Mouse (Mus musculus) hindbrain, embryonic 14.5 days (tissue): ENCODE data around the gene Plce1. TPM values are rescaled to one million over a fixed set of nuclear protein-coding genes. Genes with fewer than 3 reads are reported as not detected.

Experiments
- ATAC-seq: fragments of 200-750 bp; cut with Nextera tagmentation; 2 replicates; pipeline ENCODE4 v1.8.0; 2017; ENCODE audit warnings: moderate number of reproducible peaks, mild to moderate bottlenecking, moderate TSS enrichment, moderate library complexity; ENCODE audit not compliant: low FRiP score
- DNase-seq: peaks from one replicate; pipeline ENCODE4 v3.0.0-alpha.2; 2015; ENCODE audit warnings: low spot score
- H3K27ac ChIP-seq: fragments of 300-500 bp; sonication (generic); 2 replicates; pipeline ENCODE4 v1.5.1; 2014; ENCODE audit warnings: mild to moderate bottlenecking, moderate library complexity
- H3K27me3 ChIP-seq: fragments of 300-500 bp; sonication (generic); 2 replicates; pipeline ENCODE4 v1.6.1; 2014; ENCODE audit warnings: mild to moderate bottlenecking, low read length, mixed read lengths; ENCODE audit not compliant: control insufficient read depth, insufficient read depth
- H3K36me3 ChIP-seq: fragments of 300-500 bp; sonication (generic); replicated peaks from 2 replicates; pipeline ENCODE4 v1.6.1; 2014; ENCODE audit not compliant: control insufficient read depth, insufficient read depth
- H3K4me1 ChIP-seq: fragments of 300-500 bp; sonication (generic); replicated peaks from 2 replicates; pipeline ENCODE4 v1.6.1; 2014; ENCODE audit warnings: antibody characterized with exemption, low read length, mixed read lengths; ENCODE audit not compliant: control insufficient read depth, insufficient read depth
- H3K4me2 ChIP-seq: fragments of 300-500 bp; sonication (generic); replicated peaks from 2 replicates; pipeline ENCODE4 v1.6.1; 2014; ENCODE audit warnings: mild to moderate bottlenecking, moderate library complexity
- H3K4me3 ChIP-seq: fragments of 300-500 bp; sonication (generic); replicated peaks from 2 replicates; pipeline ENCODE4 v1.5.1; 2014; ENCODE audit warnings: mild to moderate bottlenecking, low read length
- H3K9ac ChIP-seq: fragments of 300-500 bp; sonication (generic); 2 replicates; pipeline ENCODE4 v1.6.1; 2014
- H3K9me3 ChIP-seq: fragments of 300-500 bp; sonication (generic); 2 replicates; pipeline ENCODE4 v1.6.1; 2016; ENCODE audit warnings: low read length; ENCODE audit not compliant: control insufficient read depth
- WGBS: fragments of 180-500 bp; shearing (Covaris S2); extraction: QIAGEN DNeasy Blood & Tissue Kit; methylation state at CpG from one replicate; pipeline ENCODE4 v1.1.7; 2014; 5-methylcytosine and 5-hydroxymethylcytosine counted together
- polyA plus RNA-seq: library from polyadenylated mRNA; unstranded; fragments of >200 nt; fragmentation: Nextera tagmentation; extraction: Ambion mirVana; gene quantifications from 2 replicates; pipeline ENCODE4 v1.2.1, GENCODE M21; 2014

Plce1 gene
- polyA plus RNA-seq, 1 experiment from 2014 or later = 4.3 TPM

DNA sequence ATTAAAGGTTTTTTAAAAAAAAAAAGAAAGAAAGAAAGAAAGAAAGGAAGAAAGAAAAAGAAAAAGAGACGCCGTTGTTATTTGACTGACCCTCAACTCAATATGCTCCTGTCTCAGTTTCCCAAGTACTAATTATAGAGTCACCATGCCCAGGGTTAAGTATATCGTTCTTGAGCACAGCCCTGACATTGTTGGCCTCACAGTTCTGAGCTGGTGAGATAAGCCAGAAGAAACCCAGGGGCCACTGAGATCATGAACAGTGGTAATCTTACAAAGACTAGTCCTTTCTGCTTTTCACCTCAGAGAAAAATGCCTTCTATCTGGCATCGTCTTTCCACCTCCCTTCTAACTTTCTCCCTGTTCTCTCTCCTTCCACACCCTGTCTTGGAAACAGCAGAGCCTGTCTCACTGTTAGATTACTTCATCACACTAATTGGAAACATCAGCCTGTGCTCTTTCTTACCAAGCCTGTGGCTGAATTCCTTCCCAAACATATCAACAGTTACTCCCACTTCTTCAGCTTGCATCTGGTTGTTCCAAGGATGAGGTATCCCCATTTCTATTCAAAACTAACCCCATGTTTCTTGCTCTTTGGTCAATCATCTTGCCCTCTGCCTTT, 339.4 kb downstream of the Plce1 start:
- Histone ChIP-seq H3K4me2 (no peak overlapping the region), H3K27me3 (no peaks in the 10 kb centered on the region; the same call in 1 of the 2 replicates), H3K9ac (no peak overlapping the region), H3K9me3 (no peaks in the 10 kb centered on the region), H3K27ac (no peak overlapping the region), H3K36me3 (peaks cover 9% of the 10 kb centered on the region), H3K4me1 (peaks cover 11% of the 10 kb centered on the region), H3K4me3 (no peak overlapping the region)
- no peak for DNase-seq
- 96% methylated on average over 4 of the region's 4 CpGs for WGBS
- no peak for ATAC-seq

DNA sequence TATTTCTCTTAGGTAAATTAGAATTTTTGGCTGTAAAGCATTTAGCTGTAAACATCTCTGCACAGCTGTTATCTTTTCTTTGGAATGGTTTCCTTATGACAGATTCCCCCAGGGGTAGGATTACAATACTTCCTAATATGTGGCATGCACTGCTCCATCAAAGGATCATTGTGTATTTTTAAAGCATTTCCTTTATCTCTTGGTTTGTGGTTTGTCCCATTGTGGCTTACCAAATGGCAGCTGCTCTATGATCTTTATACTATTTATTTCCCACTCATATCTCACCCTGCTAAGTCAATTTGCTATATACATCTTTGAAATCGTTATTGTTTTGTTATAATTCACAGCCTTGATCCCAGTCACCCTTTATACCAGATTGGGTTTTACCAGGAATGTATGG, 352.3 kb downstream of the Plce1 start:
- Histone ChIP-seq H3K4me2 (no peak overlapping the region), H3K4me1 (peaks cover 5% of the 10 kb centered on the region), H3K9me3 (no peaks in the 10 kb centered on the region), H3K27me3 (no peaks in the 10 kb centered on the region), H3K9ac (no peak overlapping the region), H3K27ac (no peak overlapping the region), H3K36me3 (no peaks in the 10 kb centered on the region), H3K4me3 (no peak overlapping the region)
- no peak for DNase-seq
- ATAC-seq = no peak
- 76% methylated on average over 1 of the region's 1 CpGs for WGBS

Other genes starting within 250 kb of the Plce1 start
- gene Lgi1, start 216.6 kb upstream of the Plce1 start, polyA plus RNA-seq = 22.2 TPM in 2 replicates
- gene Slc35g1, start 85.1 kb upstream of the Plce1 start, polyA plus RNA-seq = 1.1 and 1.2 TPM in 2 replicates